Mouse (Mus musculus): ENCODE measurements around the gene Trim26. TPM values are rescaled to one million over a fixed set of nuclear protein-coding genes. Genes with fewer than 3 reads are reported as not detected.

Trim26 gene
- total RNA-seq, 1 experiment from 2014 or later, result 18.0 TPM

GRCm38 (mm10) chr17:36897065-36897464 is 60.1 kb downstream of the Trim26 start:
- no peak for ATAC-seq (replicated peaks; ENCODE audit: low read depth, poor library complexity, severe bottlenecking)

- no peak for ATAC-seq (replicated peaks; ENCODE audit: low read depth, poor library complexity, severe bottlenecking)
Measured at GRCm38 (mm10) chr17:36897552-36898205, 60.7 kb downstream of the Trim26 start, which contains the start of gene Trim31. Gene Trim31, plus strand, starts transcription at chr17:36898118.

- ATAC-seq (replicated peaks; ENCODE audit: low read depth, poor library complexity, severe bottlenecking), result 0 out of 2 replicates have a peak, but pooled peaks have one; percentile 39
Measured at GRCm38 (mm10) chr17:36899376-36899775, 62.4 kb downstream of the Trim26 start.

GRCm38 (mm10) chr17:36900001-36900400 is 63.1 kb downstream of the Trim26 start:
- ATAC-seq (replicated peaks; ENCODE audit: low read depth, poor library complexity, severe bottlenecking), result no peak

GRCm38 (mm10) chr17:36900691-36901090 is 63.8 kb downstream of the Trim26 start:
- ATAC-seq (replicated peaks; ENCODE audit: low read depth, poor library complexity, severe bottlenecking), result 0 out of 2 replicates have a peak, but pooled peaks have one; percentile 45

- no peak for ATAC-seq (replicated peaks; ENCODE audit: low read depth, poor library complexity, severe bottlenecking)
Measured at GRCm38 (mm10) chr17:36903651-36904050, 66.7 kb downstream of the Trim26 start.

DNA sequence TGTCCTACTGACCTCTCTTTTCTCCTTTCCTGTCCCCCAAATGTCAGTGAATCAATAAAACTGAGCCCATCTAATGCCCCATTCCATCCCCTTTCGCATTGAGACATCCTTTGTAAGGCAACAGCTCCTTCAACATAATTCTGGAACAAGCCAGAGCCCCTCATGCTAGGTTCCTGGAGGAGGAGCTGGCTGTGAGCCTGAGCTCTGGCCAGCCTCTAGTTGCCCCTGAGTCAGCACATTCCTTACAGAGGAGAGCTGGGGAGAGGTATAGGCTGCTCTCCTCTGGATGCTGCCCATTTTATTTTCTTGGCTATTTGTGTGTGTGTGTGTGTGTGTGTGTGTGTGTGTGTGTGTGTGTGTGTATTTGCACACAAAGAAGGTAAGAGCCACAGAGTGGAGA is 71.3 kb downstream of the Trim26 start:
- no peak for ATAC-seq (replicated peaks; ENCODE audit: low read depth, poor library complexity, severe bottlenecking)

Other genes with a start within 250 kb of the Trim26 start
- gene H2-M9, start 194.5 kb upstream of the Trim26 start, total RNA-seq (2017), result not detected in 2 replicates
- not detected in 2 replicates for gene H2-M1, start 164.9 kb upstream of the Trim26 start, total RNA-seq (2017)
- not detected in 2 replicates for gene H2-M10.5, start 64.2 kb upstream of the Trim26 start, total RNA-seq (2017)
- not detected in 2 replicates for gene H2-M10.6, start 25.0 kb upstream of the Trim26 start, total RNA-seq (2017)
- 0.18 TPM in 1 of 2 replicates, not detected in the other for gene Trim15, start 30.1 kb downstream of the Trim26 start, total RNA-seq (2017)
- gene Trim10, start 32.4 kb downstream of the Trim26 start, total RNA-seq (2017), result 4.3 and 8.9 TPM in 2 replicates
- gene Trim40, start 53.0 kb downstream of the Trim26 start, total RNA-seq (2017), result not detected in 2 replicates
- not detected in 2 replicates for gene Trim31, start 61.0 kb downstream of the Trim26 start, total RNA-seq (2017)
- 0.05 TPM in 1 of 2 replicates, not detected in the other for gene Rnf39, start 105.8 kb downstream of the Trim26 start, total RNA-seq (2017)
- 41.4 and 79.0 TPM in 2 replicates for gene Ppp1r11, start 114.6 kb downstream of the Trim26 start, total RNA-seq (2017)
- 35.6 and 37.3 TPM in 2 replicates for gene Znrd1, start 121.4 kb downstream of the Trim26 start, total RNA-seq (2017)
- gene Znrd1as, start 121.5 kb downstream of the Trim26 start, total RNA-seq (2017), result 7.8 and 9.0 TPM in 2 replicates
- not detected in 2 replicates for gene 2410137M14Rik, start 144.1 kb downstream of the Trim26 start, total RNA-seq (2017)
- gene H2-M5, start 152.4 kb downstream of the Trim26 start, total RNA-seq (2017), result not detected in 2 replicates
- gene Zfp57, start 164.0 kb downstream of the Trim26 start, total RNA-seq (2017), result 1.1 and 2.9 TPM in 2 replicates
- not detected in 2 replicates for gene Mog, start 186.3 kb downstream of the Trim26 start, total RNA-seq (2017)
- gene Gabbr1, start 208.8 kb downstream of the Trim26 start, total RNA-seq (2017), result 1.3 and 3.5 TPM in 2 replicates

Data from common myeloid progenitor, adult 5-6 weeks (primary cell).